13 mouse cellular contexts compared by ENCODE assay signal in the genomic region with DNA sequence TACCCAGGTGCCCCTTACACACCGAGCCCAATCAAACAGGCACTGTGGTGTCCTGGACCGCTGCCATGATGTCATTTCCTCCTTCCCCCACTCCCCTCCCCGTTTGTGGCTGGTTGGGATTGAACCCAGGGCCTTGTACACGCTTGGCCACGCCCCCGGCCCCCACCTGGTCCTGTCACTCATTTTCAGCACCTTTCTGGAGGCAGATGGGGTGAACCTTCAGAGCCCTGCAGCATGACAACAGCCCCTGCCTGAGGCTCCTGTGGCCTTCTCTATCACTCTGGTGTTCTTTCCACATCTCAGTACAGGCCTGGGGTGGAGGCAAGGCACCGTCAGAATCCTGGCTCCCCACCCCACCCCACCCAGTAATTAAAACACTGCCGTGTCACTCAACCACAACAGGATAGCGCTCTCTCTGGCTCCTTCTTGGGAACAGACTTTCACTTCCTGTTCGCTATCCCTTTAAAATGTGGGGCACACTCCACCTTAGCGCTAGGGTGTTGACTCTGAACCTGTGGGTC. TPM values are rescaled to one million over a fixed set of nuclear protein-coding genes. Genes with fewer than 3 reads are reported as not detected.
DNase-seq lines count a peak whose midpoint lies in the region; ATAC-seq and TF ChIP-seq lines count a peak whose summit lies in the region.
"Had no signal": no experiment of that assay in that cellular context is flagged by ENCODE, and none has a peak within 500 bp of the region (broad histone marks: within the 10 kb centered on the region; RNA-seq: fewer than 3 reads in every experiment).

No protein-coding gene starts in this region.

- no peak for TF ChIP-seq EP300 in lung, postnatal 0 days (IDR thresholded peaks at IDR 0.05)

- peaks cover 16% of the 10 kb centered on the region; the same call in 1 of the 2 replicates for H3K27me3 ChIP-seq in kidney, embryonic 15.5 days
- H3K27me3 ChIP-seq in midbrain, postnatal 0 days (ENCODE audit: insufficient read depth, low read length), result no peaks in the 10 kb centered on the region
- H3K27me3 ChIP-seq in lung, postnatal 0 days (replicated peaks; ENCODE audit: insufficient read depth, low read length), result no peaks in the 10 kb centered on the region
- H3K27me3 ChIP-seq: embryonic facial prominence, embryonic 13.5 days; hindbrain, embryonic 15.5 days had no signal

- no peak for ATAC-seq in kidney, embryonic 15.5 days (replicated peaks; ENCODE audit: low FRiP score)
- ATAC-seq in granulocyte monocyte progenitor cell, adult 5-6 weeks (replicated peaks; ENCODE audit: poor library complexity, severe bottlenecking), result peak; percentile 53
- ATAC-seq in megakaryocyte progenitor cell, adult 5-6 weeks (replicated peaks; ENCODE audit: poor library complexity), result peak; percentile 15; the same call in 1 of the 2 replicates
- no peak for ATAC-seq in midbrain, postnatal 0 days (ENCODE audit: low FRiP score)
- ATAC-seq in lung, postnatal 0 days, result no peak

- WGBS in kidney, embryonic 15.5 days, result 61% methylated on average over 11 of the region's 11 CpGs
- 80% methylated on average over 11 of the region's 11 CpGs for WGBS in midbrain, postnatal 0 days
- WGBS in lung, postnatal 0 days, result 71% methylated on average over 11 of the region's 11 CpGs

- no peak overlapping the region for H3K4me3 ChIP-seq in kidney, embryonic 15.5 days (replicated peaks)
- no peak overlapping the region for H3K4me3 ChIP-seq in midbrain, postnatal 0 days (ENCODE audit: low read depth, low read length)
- no peak overlapping the region for H3K4me3 ChIP-seq in lung, postnatal 0 days (ENCODE audit: low read depth, low read length)
- H3K4me3 ChIP-seq: embryonic facial prominence, embryonic 13.5 days; hindbrain, embryonic 15.5 days had no signal

- H3K4me2 ChIP-seq in kidney, embryonic 15.5 days, result no peak overlapping the region
- no peak overlapping the region for H3K4me2 ChIP-seq in midbrain, postnatal 0 days (ENCODE audit: low read depth, low read length, poor library complexity, severe bottlenecking)
- no peak overlapping the region for H3K4me2 ChIP-seq in lung, postnatal 0 days (replicated peaks; ENCODE audit: low read depth, low read length)
- H3K4me2 ChIP-seq: embryonic facial prominence, embryonic 13.5 days; hindbrain, embryonic 15.5 days had no signal

- peaks cover 68% of the 10 kb centered on the region for H3K4me1 ChIP-seq in kidney, embryonic 15.5 days
- peaks cover 5% of the 10 kb centered on the region; the same call in 1 of the 2 replicates for H3K4me1 ChIP-seq in midbrain, postnatal 0 days (ENCODE audit: insufficient read depth, low read length)
- H3K4me1 ChIP-seq in lung, postnatal 0 days (ENCODE audit: insufficient read depth, low read depth, low read length), result peaks cover 8% of the 10 kb centered on the region

- no peak overlapping the region for H3K9ac ChIP-seq in kidney, embryonic 15.5 days
- no peak overlapping the region for H3K9ac ChIP-seq in midbrain, postnatal 0 days (replicated peaks; ENCODE audit: low read length, poor library complexity, severe bottlenecking)
- H3K9ac ChIP-seq in lung, postnatal 0 days (replicated peaks; ENCODE audit: low read depth), result no peak overlapping the region
- H3K9ac ChIP-seq: embryonic facial prominence, embryonic 13.5 days; hindbrain, embryonic 15.5 days had no signal

- no peak for DNase-seq in kidney, postnatal 14 days
- DNase-seq in midbrain, postnatal 0 days (ENCODE audit: low spot score), result no peak
- DNase-seq in adrenal gland, adult 18-20 months (ENCODE audit: low spot score in 2 of 2), result no peak
- no peak for DNase-seq in spleen, adult 18-20 months
- DNase-seq in lung, postnatal 0 days (ENCODE audit: low spot score), result no peak
- DNase-seq: layer of hippocampus, postnatal 36 days; lung, postnatal 36 days had no signal

- TF ChIP-seq CTCF in midbrain, postnatal 0 days (IDR thresholded peaks at IDR 0.05), result no peak
- TF ChIP-seq CTCF in lung, postnatal 0 days (IDR thresholded peaks at IDR 0.05), result no peak

- peak overlapping the region; percentile 48; the same call in 1 of the 2 replicates for H3K27ac ChIP-seq in kidney, embryonic 15.5 days
- no peak overlapping the region for H3K27ac ChIP-seq in midbrain, postnatal 0 days (ENCODE audit: low read depth, low read length)
- H3K27ac ChIP-seq in lung, postnatal 0 days (ENCODE audit: low read length), result no peak overlapping the region
- H3K27ac ChIP-seq: embryonic facial prominence, embryonic 13.5 days; hindbrain, embryonic 15.5 days had no signal

- peaks cover 18% of the 10 kb centered on the region for H3K36me3 ChIP-seq in kidney, embryonic 15.5 days
- H3K36me3 ChIP-seq in midbrain, postnatal 0 days (ENCODE audit: insufficient read depth, low read length), result no peaks in the 10 kb centered on the region; the same call in 1 of the 2 replicates
- H3K36me3 ChIP-seq in lung, postnatal 0 days (ENCODE audit: insufficient read depth, low read length), result no peaks in the 10 kb centered on the region
- H3K36me3 ChIP-seq: hindbrain, embryonic 15.5 days had no signal

- H3K9me3 ChIP-seq in kidney, embryonic 15.5 days (replicated peaks), result no peaks in the 10 kb centered on the region
- H3K9me3 ChIP-seq in midbrain, postnatal 0 days (ENCODE audit: low read length), result no peaks in the 10 kb centered on the region
- no peaks in the 10 kb centered on the region for H3K9me3 ChIP-seq in lung, postnatal 0 days (ENCODE audit: low read length)
- H3K9me3 ChIP-seq: embryonic facial prominence, embryonic 13.5 days; hindbrain, embryonic 15.5 days had no signal

RNA-seq across cellular contexts. Expression of a gene that starts 11.6 kb away (rescaled TPM):
- 32.9 and 36.0 TPM in 2 replicates for polyA plus RNA-seq in kidney, embryonic 15.5 days (2015; fragmentation: Nextera tagmentation; extraction: Ambion mirVana)
- total RNA-seq in granulocyte monocyte progenitor cell, adult 5-6 weeks (2014; fragmentation: Nextera tagmentation), result 28.8 and 41.5 TPM in 2 replicates
- total RNA-seq in granulocyte monocyte progenitor cell, adult 5-6 weeks (2017), result 12.7 and 14.1 TPM in 2 replicates
- total RNA-seq in megakaryocyte progenitor cell, adult 5-6 weeks (2015), result 37.0 and 38.8 TPM in 2 replicates
- total RNA-seq in megakaryocyte progenitor cell, adult 5-6 weeks (2017), result 15.7 and 17.7 TPM in 2 replicates
- total RNA-seq in midbrain, postnatal 0 days (2014; rRNA removed), result 11.6 and 25.3 TPM in 2 replicates
- 9.3 and 9.4 TPM in 2 replicates for polyA plus RNA-seq in midbrain, postnatal 0 days (2015; fragmentation: Nextera tagmentation; extraction: Ambion mirVana)
- 10 to 100 TPM; 33.6 to 42.2 TPM for total RNA-seq in adrenal gland, adult 18-20 months (2021)
- polyA plus RNA-seq in lung, postnatal 0 days (2015; fragmentation: Nextera tagmentation; extraction: Ambion mirVana), result 17.5 and 19.7 TPM in 2 replicates

RNA-seq across cellular contexts. Expression of a gene that starts 12.0 kb away (rescaled TPM):
- 0.82 and 0.90 TPM in 2 replicates for polyA plus RNA-seq in kidney, embryonic 15.5 days (2015; fragmentation: Nextera tagmentation; extraction: Ambion mirVana)
- not detected in 2 replicates for total RNA-seq in granulocyte monocyte progenitor cell, adult 5-6 weeks (2014; fragmentation: Nextera tagmentation)
- not detected in 2 replicates for total RNA-seq in granulocyte monocyte progenitor cell, adult 5-6 weeks (2017)
- not detected in 2 replicates for total RNA-seq in megakaryocyte progenitor cell, adult 5-6 weeks (2015)
- 0.81 and 1.1 TPM in 2 replicates for total RNA-seq in megakaryocyte progenitor cell, adult 5-6 weeks (2017)
- 0.94 and 1.3 TPM in 2 replicates for total RNA-seq in midbrain, postnatal 0 days (2014; rRNA removed)
- polyA plus RNA-seq in midbrain, postnatal 0 days (2015; fragmentation: Nextera tagmentation; extraction: Ambion mirVana), result 0.86 and 1.5 TPM in 2 replicates
- under 1 TPM; 0.36 to 0.48 TPM for total RNA-seq in adrenal gland, adult 18-20 months (2021)
- 1.7 and 2.0 TPM in 2 replicates for polyA plus RNA-seq in lung, postnatal 0 days (2015; fragmentation: Nextera tagmentation; extraction: Ambion mirVana)
- total RNA-seq: gastrocnemius, adult 8-10 months had no signal

RNA-seq across cellular contexts. Expression of a gene that starts 35.5 kb away (rescaled TPM):
- 15.3 and 16.1 TPM in 2 replicates for polyA plus RNA-seq in kidney, embryonic 15.5 days (2015; fragmentation: Nextera tagmentation; extraction: Ambion mirVana)
- 3.0 and 5.3 TPM in 2 replicates for total RNA-seq in granulocyte monocyte progenitor cell, adult 5-6 weeks (2014; fragmentation: Nextera tagmentation)
- 1.8 and 3.9 TPM in 2 replicates for total RNA-seq in granulocyte monocyte progenitor cell, adult 5-6 weeks (2017)
- total RNA-seq in megakaryocyte progenitor cell, adult 5-6 weeks (2015), result 2.0 and 2.3 TPM in 2 replicates
- total RNA-seq in megakaryocyte progenitor cell, adult 5-6 weeks (2017), result 4.7 and 5.8 TPM in 2 replicates
- 32.3 and 43.6 TPM in 2 replicates for total RNA-seq in midbrain, postnatal 0 days (2014; rRNA removed)
- 31.4 and 33.9 TPM in 2 replicates for polyA plus RNA-seq in midbrain, postnatal 0 days (2015; fragmentation: Nextera tagmentation; extraction: Ambion mirVana)
- 10 to 100 TPM; 14.2 to 16.9 TPM for total RNA-seq in adrenal gland, adult 18-20 months (2021)
- polyA plus RNA-seq in lung, postnatal 0 days (2015; fragmentation: Nextera tagmentation; extraction: Ambion mirVana), result 9.9 and 10.0 TPM in 2 replicates

RNA-seq across cellular contexts. Expression of a gene that starts 35.7 kb away (rescaled TPM):
- polyA plus RNA-seq in kidney, embryonic 15.5 days (2015; fragmentation: Nextera tagmentation; extraction: Ambion mirVana), result 47.2 and 52.2 TPM in 2 replicates
- total RNA-seq in granulocyte monocyte progenitor cell, adult 5-6 weeks (2014; fragmentation: Nextera tagmentation), result 21.5 and 27.9 TPM in 2 replicates
- 33.1 and 38.7 TPM in 2 replicates for total RNA-seq in granulocyte monocyte progenitor cell, adult 5-6 weeks (2017)
- 11.8 and 13.3 TPM in 2 replicates for total RNA-seq in megakaryocyte progenitor cell, adult 5-6 weeks (2015)
- total RNA-seq in megakaryocyte progenitor cell, adult 5-6 weeks (2017), result 34.9 and 35.8 TPM in 2 replicates
- total RNA-seq in midbrain, postnatal 0 days (2014; rRNA removed), result 36.2 and 37.8 TPM in 2 replicates
- polyA plus RNA-seq in midbrain, postnatal 0 days (2015; fragmentation: Nextera tagmentation; extraction: Ambion mirVana), result 31.7 and 32.6 TPM in 2 replicates
- total RNA-seq in adrenal gland, adult 18-20 months (2021), result 10 to 100 TPM; 44.1 to 57.6 TPM
- polyA plus RNA-seq in lung, postnatal 0 days (2015; fragmentation: Nextera tagmentation; extraction: Ambion mirVana), result 24.9 and 25.4 TPM in 2 replicates

RNA-seq across cellular contexts. Expression of a gene that starts 57.2 kb away (rescaled TPM):
- not detected in 2 replicates for polyA plus RNA-seq in kidney, embryonic 15.5 days (2015; fragmentation: Nextera tagmentation; extraction: Ambion mirVana)
- total RNA-seq in granulocyte monocyte progenitor cell, adult 5-6 weeks (2014; fragmentation: Nextera tagmentation), result not detected in 2 replicates
- not detected in 2 replicates for total RNA-seq in granulocyte monocyte progenitor cell, adult 5-6 weeks (2017)
- total RNA-seq in megakaryocyte progenitor cell, adult 5-6 weeks (2015), result not detected in 2 replicates
- total RNA-seq in megakaryocyte progenitor cell, adult 5-6 weeks (2017), result not detected in 2 replicates
- total RNA-seq in midbrain, postnatal 0 days (2014; rRNA removed), result 0.38 and 0.60 TPM in 2 replicates
- polyA plus RNA-seq in midbrain, postnatal 0 days (2015; fragmentation: Nextera tagmentation; extraction: Ambion mirVana), result 0.62 and 0.74 TPM in 2 replicates
- total RNA-seq in adrenal gland, adult 18-20 months (2021), result under 1 TPM in 1 of 2 experiments, not detected in 1; 0.33 TPM
- polyA plus RNA-seq in lung, postnatal 0 days (2015; fragmentation: Nextera tagmentation; extraction: Ambion mirVana), result 1.3 and 2.0 TPM in 2 replicates
- total RNA-seq: gastrocnemius, adult 8-10 months had no signal
- polyA plus RNA-seq: embryonic facial prominence, embryonic 13.5 days had no signal

Comparison
In these comparisons a context has a peak if more than half of its experiments do, and no peak if none do; other contexts are left out.
1. ATAC-seq: peak in granulocyte monocyte progenitor cell, adult 5-6 weeks (single experiment) and megakaryocyte progenitor cell, adult 5-6 weeks (single experiment); none in kidney, embryonic 15.5 days (single experiment), midbrain, postnatal 0 days (single experiment) and lung, postnatal 0 days (single experiment).